Mouse (Mus musculus) heart, adult 2 months (tissue): ENCODE results near the gene Mettl16. TPM values are rescaled to one million over a fixed set of nuclear protein-coding genes. Genes with fewer than 3 reads are reported as not detected.

Experiments used
- DNase-seq, 2 experiments: peaks; one replicate each; pipeline ENCODE4 v3.0.0; 2021
- H3K27ac ChIP-seq: fragments of 200-600 bp; 2 replicates; pipeline ENCODE4 v1.8.1; 2022
- H3K27me3 ChIP-seq: fragments of 200-500 bp; 2 replicates; pipeline ENCODE4 v1.6.1; 2012; ENCODE audit warnings: mild to moderate bottlenecking, low read length, inconsistent platforms, mixed read lengths; ENCODE audit not compliant: control insufficient read depth, insufficient read depth
- H3K36me3 ChIP-seq: fragments of 200-500 bp; 2 replicates; pipeline ENCODE4 v1.6.1; 2012; ENCODE audit warnings: low read length, inconsistent platforms; ENCODE audit not compliant: control insufficient read depth, insufficient read depth
- H3K4me1 ChIP-seq: fragments of 200-500 bp; 2 replicates; pipeline ENCODE4 v1.6.1; 2011; ENCODE audit warnings: low read length; ENCODE audit not compliant: control insufficient read depth, insufficient read depth
- H3K4me3 ChIP-seq: fragments of 200-600 bp; 2 replicates; pipeline ENCODE4 v1.8.1; 2022
- H3K79me2 ChIP-seq: fragments of 200-500 bp; replicated peaks from 2 replicates; pipeline ENCODE4 v1.6.1; 2012; ENCODE audit warnings: mild to moderate bottlenecking, inconsistent platforms, low read length, moderate library complexity, mixed read lengths; ENCODE audit not compliant: control insufficient read depth, insufficient read depth
- H3K9ac ChIP-seq: fragments of 200-500 bp; 2 replicates; pipeline ENCODE4 v1.6.1; 2012; ENCODE audit warnings: low read depth, mild to moderate bottlenecking, control low read depth, inconsistent platforms, low read length, mixed read lengths
- CTCF ChIP-seq: fragments of 200-600 bp; IDR thresholded peaks from 2 replicates; pipeline ENCODE4 v1.8.1; 2022; ENCODE audit warnings: antibody characterized with exemption, mild to moderate bottlenecking, moderate library complexity
- EP300 ChIP-seq: fragments of 200-500 bp; IDR thresholded peaks from 2 replicates; pipeline ENCODE4 v1.6.1; 2011; ENCODE audit warnings: low read depth, low read length, control low read depth; ENCODE audit not compliant: insufficient read depth
- POLR2A ChIP-seq: fragments of 200-500 bp; IDR thresholded peaks from 2 replicates; pipeline ENCODE4 v1.6.1; 2011; ENCODE audit warnings: mild to moderate bottlenecking, low read depth, low read length, control low read depth; ENCODE audit not compliant: insufficient read depth
- WGBS: fragments of 180-500 bp; shearing (Covaris S2); methylation state at CpG from one replicate; pipeline ENCODE4 v1.1.7; 2018; 5-methylcytosine and 5-hydroxymethylcytosine counted together
- intact Hi-C: fragments of 180-260 bp; cut with DNase I; formaldehyde crosslinking; loops from one replicate; pipeline ENCODE4 v1.15.1; 2025
- polyA plus RNA-seq: library from polyadenylated mRNA; depleted of rRNA; stranded (reverse); fragments of >200 nt; gene quantifications from 2 replicates; pipeline ENCODE4 v1.2.3, GENCODE M21; 2012
- total RNA-seq, 2 experiments: library from RNA; stranded (reverse); gene quantifications; 2 replicates each; pipeline ENCODE4 v1.2.3; 2021

The Mettl16 gene
- total and polyA plus RNA-seq, 3 experiments, result 2.8 to 17.8 (median 16.3) TPM

GRCm38 (mm10) chr11:74833536-74834358 lies 63.1 kb downstream of the Mettl16 start:
- peak in 1 of 2 experiments; percentile 40 for DNase-seq
- Histone ChIP-seq H3K4me3 (no peak overlapping the region), H3K9ac (no peak overlapping the region), H3K4me1 (peaks cover 21% of the 10 kb centered on the region), H3K27me3 (no peaks in the 10 kb centered on the region), H3K79me2 (peaks cover 5% of the 10 kb centered on the region; the same call in 1 of the 2 replicates), H3K27ac (peak overlapping the region; percentile 65), H3K36me3 (no peaks in the 10 kb centered on the region)
- TF ChIP-seq CTCF (no peak), EP300 (no peak), POLR2A (no peak)
- intact Hi-C loops, result loop anchor here (5.0 to 10.0 kb wide), 3 partner anchors 186 to 629 kb away; partner anchors contain the start of genes Cluh, Hic1 and Tlcd2
- WGBS, result 61% methylated on average over 8 of the region's 8 CpGs

GRCm38 (mm10) chr11:74834359-74834638 lies 63.7 kb downstream of the Mettl16 start:
- H3K9ac ChIP-seq, result no peak overlapping the region
- peaks cover 5% of the 10 kb centered on the region; the same call in 1 of the 2 replicates for H3K79me2 ChIP-seq
- peak overlapping the region; percentile 65 for H3K27ac ChIP-seq
- no peak for DNase-seq
- no peak overlapping the region for H3K4me3 ChIP-seq
- no peaks in the 10 kb centered on the region for H3K36me3 ChIP-seq
- 21% methylated on average over 1 of the region's 1 CpGs for WGBS
- no peaks in the 10 kb centered on the region for H3K27me3 ChIP-seq
- peaks cover 23% of the 10 kb centered on the region for H3K4me1 ChIP-seq
- TF ChIP-seq EP300 (no peak), CTCF (peak; percentile 23)
- intact Hi-C loops, result loop anchor here (5.0 to 10.0 kb wide), 3 partner anchors 187 to 628 kb away; partner anchors contain the start of genes Cluh, Hic1 and Tlcd2

- Histone ChIP-seq H3K4me1 (peaks cover 25% of the 10 kb centered on the region), H3K27ac (peak overlapping the region; percentile 65), H3K27me3 (no peaks in the 10 kb centered on the region), H3K79me2 (peaks cover 5% of the 10 kb centered on the region; the same call in 1 of the 2 replicates), H3K9ac (no peak overlapping the region), H3K4me3 (no peak overlapping the region), H3K36me3 (no peaks in the 10 kb centered on the region)
- WGBS, result 19% methylated on average over 5 of the region's 5 CpGs
- DNase-seq, result no peak
- intact Hi-C loops, result loop anchor here (5.0 to 10.0 kb wide), 3 partner anchors 187 to 628 kb away; partner anchors contain the start of genes Cluh, Hic1 and Tlcd2
- no peak for TF ChIP-seq CTCF
- TF ChIP-seq POLR2A, result no peak
- no peak for TF ChIP-seq EP300
Observed at GRCm38 (mm10) chr11:74834650-74835277, 64.1 kb downstream of the Mettl16 start.

- H3K36me3 ChIP-seq, result no peaks in the 10 kb centered on the region
- peak overlapping the region; percentile 12; the same call in 1 of the 2 replicates for H3K27ac ChIP-seq
- no peak overlapping the region for H3K9ac ChIP-seq
- TF ChIP-seq CTCF (no peak), POLR2A (no peak), EP300 (no peak)
- no peak for DNase-seq
- 82% methylated on average over 6 of the region's 6 CpGs for WGBS
- H3K79me2 ChIP-seq, result peaks cover 5% of the 10 kb centered on the region; the same call in 1 of the 2 replicates
- intact Hi-C loops, result loop anchor here (10.0 kb wide), 1 partner anchor 329 kb away; the partner anchor contains the start of gene Hic1
- peaks cover 25% of the 10 kb centered on the region for H3K4me1 ChIP-seq
- H3K4me3 ChIP-seq, result no peak overlapping the region
- H3K27me3 ChIP-seq, result no peaks in the 10 kb centered on the region
Observed at GRCm38 (mm10) chr11:74835593-74836224, 65.1 kb downstream of the Mettl16 start.

- WGBS, result 93% methylated on average over 22 of the region's 22 CpGs
- no peaks in the 10 kb centered on the region for H3K27me3 ChIP-seq
- peaks cover 5% of the 10 kb centered on the region; the same call in 1 of the 2 replicates for H3K79me2 ChIP-seq
- no peak for DNase-seq
- no peak overlapping the region for H3K4me3 ChIP-seq
- no peaks in the 10 kb centered on the region for H3K36me3 ChIP-seq
- peaks cover 25% of the 10 kb centered on the region for H3K4me1 ChIP-seq
- intact Hi-C loops, result loop anchor here (10.0 kb wide), 1 partner anchor 328 kb away; the partner anchor contains the start of gene Hic1
- TF ChIP-seq POLR2A (no peak), EP300 (no peak), CTCF (no peak)
- H3K9ac ChIP-seq, result no peak overlapping the region
- H3K27ac ChIP-seq, result no peak overlapping the region
Observed at GRCm38 (mm10) chr11:74836225-74837055, 65.8 kb downstream of the Mettl16 start.
